Mouse (Mus musculus): ENCODE results near the gene Eif3k.

DNA sequence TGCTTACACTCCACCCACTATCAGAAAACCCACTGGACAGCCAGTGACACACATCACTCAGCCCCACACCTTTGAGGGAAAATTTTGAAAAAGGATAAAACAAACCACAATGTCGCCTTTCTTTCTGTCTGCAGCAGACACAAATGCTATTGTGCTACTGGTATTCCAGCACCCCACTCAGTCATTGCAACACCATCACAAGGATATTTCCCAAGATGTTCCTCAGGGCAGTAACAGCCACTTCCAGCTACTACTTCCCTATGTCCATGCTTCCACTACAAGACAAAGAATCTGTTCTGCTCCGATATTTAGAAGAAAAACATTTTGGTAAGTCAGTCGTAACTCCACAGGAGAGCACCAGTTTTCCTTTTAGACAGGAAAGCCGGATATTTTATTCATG is 26.9 kb downstream of the Eif3k start:
- TF ChIP-seq CTCF (IDR thresholded peaks at IDR 0.05; ENCODE audit: low read depth, low read length) (no peak), POLR2A (IDR thresholded peaks at IDR 0.05; ENCODE audit: borderline replicate concordance, low read depth, low read length) (no peak)

All from bone marrow macrophage, adult 2 months (primary cell).